Mouse (Mus musculus) brain, adult 2 months (tissue): ENCODE data around the gene Angptl7.
A peak's percentile ranks its signal among the peaks of the same experiment; 100 is the strongest.

Experiments used
- DNase-seq: peaks from one replicate; pipeline ENCODE4 v3.0.0; 2011; ENCODE audit warnings: low read depth, low spot score

Angptl7 gene

GRCm38 (mm10) chr4:148455477-148456025 lies 44.7 kb downstream of the Angptl7 start:
- DNase-seq = no peak

- DNase-seq = no peak
These were observed 46.6 kb downstream of the Angptl7 start for GRCm38 (mm10) chr4:148453707-148454106.

- no peak for DNase-seq
These were observed 51.4 kb downstream of the Angptl7 start for GRCm38 (mm10) chr4:148448853-148449245.

GRCm38 (mm10) chr4:148448179-148448852 lies 51.9 kb downstream of the Angptl7 start, which contains the start of gene Mtor:
Gene Mtor, plus strand, starts transcription at chr4:148448611.
- peak; percentile 100 for DNase-seq
